ENCODE assay signal across 8 mouse cellular contexts in genomic region chr6:28474839-28475238, GRCm38 (mm10). TPM values are rescaled to one million over a fixed set of nuclear protein-coding genes. Genes with fewer than 3 reads are reported as not detected.
DNase-seq lines count a peak whose midpoint lies in the region; ATAC-seq lines count a peak whose summit lies in the region.

TSS of gene Snd1 (plus strand) at chr6:28475139.

- H3K9ac ChIP-seq in midbrain, embryonic 11.5 days (ENCODE audit: low read length), result no peak within 1 kb of the TSS

- no peaks in the 10 kb centered on the region for H3K36me3 ChIP-seq in midbrain, embryonic 11.5 days (ENCODE audit: control insufficient read depth, insufficient read depth, low read length)

- WGBS in large intestine, adult 2 months, result 83% methylated on average over 5 of the region's 5 CpGs
- WGBS in midbrain, embryonic 11.5 days, result 94% methylated on average over 5 of the region's 5 CpGs

- H3K4me3 ChIP-seq in brown adipose tissue, adult 24 weeks (ENCODE audit: insufficient read depth, low read depth, low read length), result no peak within 1 kb of the TSS
- no peak within 1 kb of the TSS for H3K4me3 ChIP-seq in midbrain, embryonic 11.5 days (ENCODE audit: low read depth, low read length)

- no peaks in the 10 kb centered on the region for H3K4me1 ChIP-seq in brown adipose tissue, adult 24 weeks (ENCODE audit: control insufficient read depth, insufficient read depth, insufficient read length, low read length)
- H3K4me1 ChIP-seq in midbrain, embryonic 11.5 days (ENCODE audit: control insufficient read depth, insufficient read depth, low read length), result peaks cover 6% of the 10 kb centered on the region; the same call in 1 of the 2 replicates

- H3K27ac ChIP-seq in brown adipose tissue, adult 24 weeks (replicated peaks; ENCODE audit: low read depth, low read length), result no peak within 1 kb of the TSS
- no peak within 1 kb of the TSS for H3K27ac ChIP-seq in midbrain, embryonic 11.5 days (ENCODE audit: low read depth, low read length)

- no peaks in the 10 kb centered on the region for H3K27me3 ChIP-seq in midbrain, embryonic 11.5 days (ENCODE audit: control insufficient read depth, insufficient read depth, low read length)

- H3K9me3 ChIP-seq in midbrain, embryonic 11.5 days (ENCODE audit: control insufficient read depth, low read length), result no peaks in the 10 kb centered on the region

- no peak for ATAC-seq in midbrain, embryonic 11.5 days (ENCODE audit: low FRiP score)

- DNase-seq in layer of hippocampus, adult 8-10 months (ENCODE audit: low spot score in 2 of 2), result no peak
- no peak for DNase-seq in layer of hippocampus, adult 9-10 months (ENCODE audit: low spot score)
- no peak for DNase-seq in heart, adult 18-20 months
- no peak for DNase-seq in large intestine, adult 2 months (ENCODE audit: low read depth, low spot score)
- DNase-seq in midbrain, embryonic 11.5 days (ENCODE audit: low spot score, missing footprints), result no peak
- no peak for DNase-seq in right cerebral cortex, adult 2 months (ENCODE audit: low spot score in 2 of 2)
- no peak for DNase-seq in frontal cortex, postnatal 10 days (ENCODE audit: low spot score in 2 of 2)

- H3K4me2 ChIP-seq in midbrain, embryonic 11.5 days, result no peak within 1 kb of the TSS

RNA-seq across cellular contexts. Expression of gene Snd1, which starts in this region (rescaled TPM):
- 100 to 1,000 TPM; 101 to 116 (median 115) TPM for total RNA-seq in layer of hippocampus, adult 8-10 months (2022)
- 18.4 and 25.4 TPM in 2 replicates for polyA plus RNA-seq in brown adipose tissue, adult 24 weeks (2012; ENCODE audit: insufficient read depth, insufficient read length, missing spikeins)
- 10 to 100 TPM; 68.7 to 73.5 TPM for total RNA-seq in heart, adult 18-20 months (2021)
- polyA plus RNA-seq in large intestine, adult 2 months (2012; rRNA removed), result 89.7 and 90.4 TPM in 2 replicates
- 80.0 and 88.9 TPM in 2 replicates for polyA plus RNA-seq in midbrain, embryonic 11.5 days (2014; fragmentation: Nextera tagmentation; extraction: Ambion mirVana)
